12 mouse cellular contexts compared by ENCODE assay signal in genomic region chr7:24297361-24298095, GRCm38 (mm10). TPM values are rescaled to one million over a fixed set of nuclear protein-coding genes. Genes with fewer than 3 reads are reported as not detected.
DNase-seq lines count a peak whose midpoint lies in the region; ATAC-seq lines count a peak whose summit lies in the region.
"Had no signal": no experiment of that assay in that cellular context is flagged by ENCODE, and none has a peak within 500 bp of the region (broad histone marks: within the 10 kb centered on the region; RNA-seq: fewer than 3 reads in every experiment).

No protein-coding gene starts in this region.

- peak; percentile 62 for DNase-seq in heart, adult 11 months
- no peak for DNase-seq in heart, postnatal 4 days
- no peak for DNase-seq in embryonic facial prominence, embryonic 11.5 days (ENCODE audit: low spot score)
- DNase-seq in gastrocnemius, adult 18-20 months (ENCODE audit: low spot score): no peak
- no peak for DNase-seq in layer of hippocampus, adult 9-11 months
- DNase-seq: kidney, adult 9 months had no signal

- no peak overlapping the region for H3K27ac ChIP-seq in embryonic facial prominence, embryonic 11.5 days (replicated peaks; ENCODE audit: low read depth, low read length)
- no peak overlapping the region for H3K27ac ChIP-seq in hindbrain, embryonic 12.5 days
- no peak overlapping the region for H3K27ac ChIP-seq in midbrain, embryonic 12.5 days (replicated peaks)

- peak overlapping the region; percentile 50 for H3K4me3 ChIP-seq in embryonic facial prominence, embryonic 11.5 days (ENCODE audit: low read depth, low read length)
- H3K4me3 ChIP-seq in hindbrain, embryonic 12.5 days: peak overlapping the region; percentile 71
- H3K4me3 ChIP-seq in midbrain, embryonic 12.5 days: no peak overlapping the region; the same call in 1 of the 2 replicates

- H3K4me2 ChIP-seq in embryonic facial prominence, embryonic 11.5 days (ENCODE audit: low read depth, low read length): peak overlapping the region; percentile 78; the same call in 1 of the 2 replicates
- peak overlapping the region; percentile 86; the same call in 1 of the 2 replicates for H3K4me2 ChIP-seq in hindbrain, embryonic 12.5 days (replicated peaks)
- peak overlapping the region; percentile 90 for H3K4me2 ChIP-seq in midbrain, embryonic 12.5 days (replicated peaks)

- peak overlapping the region; percentile 77; the same call in 1 of the 2 replicates for H3K9ac ChIP-seq in embryonic facial prominence, embryonic 11.5 days (replicated peaks; ENCODE audit: low read length)
- no peak overlapping the region for H3K9ac ChIP-seq in hindbrain, embryonic 12.5 days
- no peak overlapping the region for H3K9ac ChIP-seq in midbrain, embryonic 12.5 days (replicated peaks)

- H3K9me3 ChIP-seq in embryonic facial prominence, embryonic 11.5 days (replicated peaks; ENCODE audit: control insufficient read depth, low read length): no peaks in the 10 kb centered on the region
- H3K9me3 ChIP-seq in hindbrain, embryonic 12.5 days (replicated peaks): 0 out of 2 replicates have a peak, but pooled peaks cover 3% of the 10 kb centered on the region
- H3K9me3 ChIP-seq in midbrain, embryonic 12.5 days: no peaks in the 10 kb centered on the region

- H3K4me1 ChIP-seq in embryonic facial prominence, embryonic 11.5 days (ENCODE audit: control insufficient read depth, insufficient read depth, low read length): no peaks in the 10 kb centered on the region
- peaks cover 11% of the 10 kb centered on the region for H3K4me1 ChIP-seq in hindbrain, embryonic 12.5 days
- H3K4me1 ChIP-seq in midbrain, embryonic 12.5 days: peaks cover 14% of the 10 kb centered on the region

- no peak for ATAC-seq in embryonic facial prominence, embryonic 11.5 days (replicated peaks; ENCODE audit: insufficient number of reproducible peaks, low FRiP score, low TSS enrichment, low read depth)
- ATAC-seq in hindbrain, embryonic 12.5 days (ENCODE audit: low FRiP score): no peak
- no peak for ATAC-seq in midbrain, embryonic 12.5 days (ENCODE audit: low FRiP score, low read depth)
- ATAC-seq in megakaryocyte progenitor cell, adult 5-6 weeks (replicated peaks; ENCODE audit: poor library complexity): no peak

- WGBS in embryonic facial prominence, embryonic 11.5 days: 92% methylated on average over 15 of the region's 15 CpGs
- WGBS in hindbrain, embryonic 12.5 days: 89% methylated on average over 15 of the region's 15 CpGs
- 92% methylated on average over 15 of the region's 15 CpGs for WGBS in midbrain, embryonic 12.5 days

- H3K36me3 ChIP-seq in embryonic facial prominence, embryonic 11.5 days (replicated peaks; ENCODE audit: control insufficient read depth, insufficient read depth, low read depth, low read length): peaks cover 17% of the 10 kb centered on the region
- H3K36me3 ChIP-seq in hindbrain, embryonic 12.5 days: peaks cover 56% of the 10 kb centered on the region
- H3K36me3 ChIP-seq in midbrain, embryonic 12.5 days: peaks cover 48% of the 10 kb centered on the region

- no peaks in the 10 kb centered on the region for H3K27me3 ChIP-seq in embryonic facial prominence, embryonic 11.5 days (ENCODE audit: control insufficient read depth, insufficient read depth, low read length)
- no peaks in the 10 kb centered on the region for H3K27me3 ChIP-seq in hindbrain, embryonic 12.5 days
- H3K27me3 ChIP-seq in midbrain, embryonic 12.5 days: no peaks in the 10 kb centered on the region

RNA-seq across cellular contexts. Expression of gene Zfp61, which starts 3.5 kb away (rescaled TPM):
- total RNA-seq in heart, postnatal 4 days (2021): 1 to 10 TPM; 4.2 to 6.6 TPM
- 48.0 and 58.8 TPM in 2 replicates for polyA plus RNA-seq in embryonic facial prominence, embryonic 11.5 days (2014; fragmentation: Nextera tagmentation; extraction: Ambion mirVana)
- 45.0 and 46.4 TPM in 2 replicates for polyA plus RNA-seq in hindbrain, embryonic 12.5 days (2016; fragmentation: Nextera tagmentation; extraction: Ambion mirVana)
- 45.1 and 45.4 TPM in 2 replicates for polyA plus RNA-seq in midbrain, embryonic 12.5 days (2016; fragmentation: Nextera tagmentation; extraction: Ambion mirVana)
- total RNA-seq in gastrocnemius, adult 18-20 months (2021): 1 to 10 TPM; 2.2 to 2.6 TPM
- total RNA-seq in megakaryocyte progenitor cell, adult 5-6 weeks (2015): 6.6 and 10.5 TPM in 2 replicates
- total RNA-seq in megakaryocyte progenitor cell, adult 5-6 weeks (2017): 22.7 and 29.0 TPM in 2 replicates

RNA-seq across cellular contexts. Expression of gene Zfp94, which starts 18.9 kb away (rescaled TPM):
- 1 to 10 TPM; 1.0 to 1.8 TPM for total RNA-seq in heart, postnatal 4 days (2021)
- polyA plus RNA-seq in embryonic facial prominence, embryonic 11.5 days (2014; fragmentation: Nextera tagmentation; extraction: Ambion mirVana): 10.7 and 15.2 TPM in 2 replicates
- polyA plus RNA-seq in hindbrain, embryonic 12.5 days (2016; fragmentation: Nextera tagmentation; extraction: Ambion mirVana): 15.6 and 18.2 TPM in 2 replicates
- 16.6 and 18.1 TPM in 2 replicates for polyA plus RNA-seq in midbrain, embryonic 12.5 days (2016; fragmentation: Nextera tagmentation; extraction: Ambion mirVana)
- total RNA-seq in gastrocnemius, adult 18-20 months (2021): 1 to 10 TPM; 1.7 to 2.1 TPM
- 2.5 and 3.6 TPM in 2 replicates for total RNA-seq in megakaryocyte progenitor cell, adult 5-6 weeks (2015)
- total RNA-seq in megakaryocyte progenitor cell, adult 5-6 weeks (2017): 2.7 and 5.0 TPM in 2 replicates

RNA-seq across cellular contexts. Expression of gene Zfp93, which starts 27.3 kb away (rescaled TPM):
- 1 to 10 TPM; 3.7 to 4.8 TPM for total RNA-seq in heart, postnatal 4 days (2021)
- polyA plus RNA-seq in embryonic facial prominence, embryonic 11.5 days (2014; fragmentation: Nextera tagmentation; extraction: Ambion mirVana): 9.8 and 11.7 TPM in 2 replicates
- polyA plus RNA-seq in hindbrain, embryonic 12.5 days (2016; fragmentation: Nextera tagmentation; extraction: Ambion mirVana): 7.3 and 8.7 TPM in 2 replicates
- 7.1 and 7.7 TPM in 2 replicates for polyA plus RNA-seq in midbrain, embryonic 12.5 days (2016; fragmentation: Nextera tagmentation; extraction: Ambion mirVana)
- total RNA-seq in gastrocnemius, adult 18-20 months (2021): 1 to 10 TPM; 7.0 TPM
- 0.39 and 1.1 TPM in 2 replicates for total RNA-seq in megakaryocyte progenitor cell, adult 5-6 weeks (2015)
- 1.5 and 2.4 TPM in 2 replicates for total RNA-seq in megakaryocyte progenitor cell, adult 5-6 weeks (2017)
- total RNA-seq: MEL had no signal

RNA-seq across cellular contexts. Expression of gene Tescl, which starts 36.2 kb away (rescaled TPM):
- total RNA-seq in heart, postnatal 4 days (2021): under 1 TPM; 0.32 to 0.33 TPM
- polyA plus RNA-seq in embryonic facial prominence, embryonic 11.5 days (2014; fragmentation: Nextera tagmentation; extraction: Ambion mirVana): not detected in 2 replicates
- not detected in 2 replicates for polyA plus RNA-seq in hindbrain, embryonic 12.5 days (2016; fragmentation: Nextera tagmentation; extraction: Ambion mirVana)
- not detected in 2 replicates for polyA plus RNA-seq in midbrain, embryonic 12.5 days (2016; fragmentation: Nextera tagmentation; extraction: Ambion mirVana)
- not detected for total RNA-seq in gastrocnemius, adult 18-20 months (2021)
- total RNA-seq in megakaryocyte progenitor cell, adult 5-6 weeks (2015): not detected in 2 replicates
- total RNA-seq in megakaryocyte progenitor cell, adult 5-6 weeks (2017): not detected in 2 replicates
- total RNA-seq: left cerebral cortex, postnatal 14 days; megakaryocyte, adult 5-6 weeks; MEL had no signal

RNA-seq across cellular contexts. Expression of gene Zfp108, which starts 42.9 kb away (rescaled TPM):
- total RNA-seq in heart, postnatal 4 days (2021): 1 to 10 TPM; 1.2 to 1.4 TPM
- polyA plus RNA-seq in embryonic facial prominence, embryonic 11.5 days (2014; fragmentation: Nextera tagmentation; extraction: Ambion mirVana): 3.8 and 4.0 TPM in 2 replicates
- polyA plus RNA-seq in hindbrain, embryonic 12.5 days (2016; fragmentation: Nextera tagmentation; extraction: Ambion mirVana): 4.4 and 5.4 TPM in 2 replicates
- 3.8 and 4.8 TPM in 2 replicates for polyA plus RNA-seq in midbrain, embryonic 12.5 days (2016; fragmentation: Nextera tagmentation; extraction: Ambion mirVana)
- 1 to 10 TPM; 1.8 to 2.1 TPM for total RNA-seq in gastrocnemius, adult 18-20 months (2021)
- total RNA-seq in megakaryocyte progenitor cell, adult 5-6 weeks (2015): 1.2 and 2.1 TPM in 2 replicates
- total RNA-seq in megakaryocyte progenitor cell, adult 5-6 weeks (2017): 1.5 and 2.3 TPM in 2 replicates
- total RNA-seq: MEL had no signal
